Mouse (Mus musculus) midbrain, embryonic 16.5 days (tissue): ENCODE results near the gene Ripor2. TPM values are rescaled to one million over a fixed set of nuclear protein-coding genes. Genes with fewer than 3 reads are reported as not detected.

Experiments
- ATAC-seq: fragments of 200-750 bp; cut with Nextera tagmentation; 2 replicates; pipeline ENCODE4 v1.8.0; 2017; ENCODE audit warnings: moderate TSS enrichment
- H3K27ac ChIP-seq: fragments of 300-500 bp; sonication (generic); 2 replicates; pipeline ENCODE4 v1.5.1; 2014; ENCODE audit warnings: mild to moderate bottlenecking, low read length, mixed read lengths
- H3K27me3 ChIP-seq: fragments of 300-500 bp; sonication (generic); 2 replicates; pipeline ENCODE4 v1.6.1; 2014; ENCODE audit warnings: low read depth, low read length, mixed read lengths; ENCODE audit not compliant: control insufficient read depth, insufficient read depth
- H3K36me3 ChIP-seq: fragments of 300-500 bp; sonication (generic); 2 replicates; pipeline ENCODE4 v1.6.1; 2014; ENCODE audit warnings: mild to moderate bottlenecking, low read length, moderate library complexity, mixed read lengths; ENCODE audit not compliant: control insufficient read depth, insufficient read depth
- H3K4me1 ChIP-seq: fragments of 300-500 bp; sonication (generic); 2 replicates; pipeline ENCODE4 v1.6.1; 2014; ENCODE audit warnings: mild to moderate bottlenecking, low read length, mixed read lengths; ENCODE audit not compliant: control insufficient read depth, insufficient read depth
- H3K4me2 ChIP-seq: fragments of 300-500 bp; sonication (generic); 2 replicates; pipeline ENCODE4 v1.6.1; 2014; ENCODE audit warnings: mild to moderate bottlenecking, low read length, mixed read lengths
- H3K4me3 ChIP-seq: fragments of 300-500 bp; sonication (generic); 2 replicates; pipeline ENCODE4 v1.5.1; 2014; ENCODE audit warnings: low read depth, mild to moderate bottlenecking, low read length, moderate library complexity, mixed read lengths
- H3K9ac ChIP-seq: fragments of 300-500 bp; sonication (generic); 2 replicates; pipeline ENCODE4 v1.6.1; 2014; ENCODE audit warnings: low read depth, low read length, mixed read lengths
- H3K9me3 ChIP-seq: fragments of 300-500 bp; sonication (generic); replicated peaks from 2 replicates; pipeline ENCODE4 v1.6.1; 2014; ENCODE audit warnings: mild to moderate bottlenecking, low read length, mixed read lengths; ENCODE audit not compliant: control insufficient read depth, poor library complexity, severe bottlenecking
- WGBS: fragments of 180-500 bp; shearing (Covaris S2); extraction: QIAGEN DNeasy Blood & Tissue Kit; methylation state at CpG from one replicate; pipeline ENCODE4 v1.1.7; 2014; 5-methylcytosine and 5-hydroxymethylcytosine counted together
- polyA plus RNA-seq: library from polyadenylated mRNA; unstranded; fragments of >200 nt; fragmentation: Nextera tagmentation; extraction: Ambion mirVana; gene quantifications from 2 replicates; pipeline ENCODE4 v1.2.1, GENCODE M21; 2015

Gene Ripor2
- 31.8 and 33.8 TPM in 2 replicates for polyA plus RNA-seq

GRCm38 (mm10) chr13:24581833-24582232 lies at the start of gene Ripor2:
Gene Ripor2, plus strand, starts transcription at chr13:24582189.
- WGBS, result 55% methylated on average over 10 of the region's 10 CpGs
- H3K4me2 ChIP-seq, result no peak within 1 kb of the TSS

GRCm38 (mm10) chr13:24536531-24537167 lies 45.3 kb upstream of the Ripor2 start:
- no peak overlapping the region for H3K9ac ChIP-seq
- 90% methylated on average over 6 of the region's 6 CpGs for WGBS
- H3K4me3 ChIP-seq, result no peak overlapping the region
- no peak overlapping the region for H3K27ac ChIP-seq
- no peak overlapping the region for H3K4me2 ChIP-seq
- H3K27me3 ChIP-seq, result no peaks in the 10 kb centered on the region
- H3K36me3 ChIP-seq, result no peaks in the 10 kb centered on the region
- H3K9me3 ChIP-seq, result no peaks in the 10 kb centered on the region
- ATAC-seq, result no peak
- no peaks in the 10 kb centered on the region for H3K4me1 ChIP-seq

More at GRCm38 (mm10) chr13:24581833-24582232, at the start of gene Ripor2:
- Histone ChIP-seq H3K4me1 (peaks cover 6% of the 10 kb centered on the region), H3K9ac (no peak within 1 kb of the TSS), H3K36me3 (no peaks in the 10 kb centered on the region), H3K27me3 (no peaks in the 10 kb centered on the region), H3K9me3 (no peaks in the 10 kb centered on the region), H3K27ac (no peak within 1 kb of the TSS), H3K4me3 (no peak within 1 kb of the TSS)
- ATAC-seq, result no peak

GRCm38 (mm10) chr13:24538012-24538411 lies 44.0 kb upstream of the Ripor2 start:
- no peak overlapping the region for H3K4me3 ChIP-seq
- H3K27ac ChIP-seq, result no peak overlapping the region
- no peaks in the 10 kb centered on the region for H3K9me3 ChIP-seq
- no peak overlapping the region for H3K4me2 ChIP-seq
- H3K9ac ChIP-seq, result no peak overlapping the region
- 89% methylated on average over 2 of the region's 2 CpGs for WGBS
- no peaks in the 10 kb centered on the region for H3K4me1 ChIP-seq
- no peaks in the 10 kb centered on the region for H3K36me3 ChIP-seq
- H3K27me3 ChIP-seq, result no peaks in the 10 kb centered on the region
- no peak for ATAC-seq

- Histone ChIP-seq H3K27me3 (no peaks in the 10 kb centered on the region), H3K9ac (no peak overlapping the region), H3K4me3 (no peak overlapping the region), H3K4me1 (no peaks in the 10 kb centered on the region), H3K9me3 (no peaks in the 10 kb centered on the region), H3K27ac (no peak overlapping the region), H3K4me2 (no peak overlapping the region), H3K36me3 (no peaks in the 10 kb centered on the region)
- ATAC-seq, result no peak
- WGBS, result 81% methylated on average over 5 of the region's 5 CpGs
Observed at GRCm38 (mm10) chr13:24538941-24539340, 43.0 kb upstream of the Ripor2 start.

- Histone ChIP-seq H3K4me1 (no peaks in the 10 kb centered on the region), H3K9me3 (no peaks in the 10 kb centered on the region), H3K4me2 (no peak overlapping the region), H3K9ac (no peak overlapping the region), H3K4me3 (no peak overlapping the region), H3K36me3 (no peaks in the 10 kb centered on the region), H3K27ac (no peak overlapping the region), H3K27me3 (no peaks in the 10 kb centered on the region)
- ATAC-seq, result no peak
- 56% methylated on average over 1 of the region's 1 CpGs for WGBS
Observed at GRCm38 (mm10) chr13:24545677-24546076, 36.3 kb upstream of the Ripor2 start.

- Histone ChIP-seq H3K9ac (no peak overlapping the region), H3K4me1 (peaks cover 11% of the 10 kb centered on the region), H3K36me3 (no peaks in the 10 kb centered on the region), H3K27ac (no peak overlapping the region), H3K4me2 (no peak overlapping the region), H3K4me3 (no peak overlapping the region), H3K27me3 (no peaks in the 10 kb centered on the region), H3K9me3 (no peaks in the 10 kb centered on the region)
- 86% methylated on average over 12 of the region's 12 CpGs for WGBS
- ATAC-seq, result no peak
Observed at GRCm38 (mm10) chr13:24546801-24547459, 35.1 kb upstream of the Ripor2 start.

GRCm38 (mm10) chr13:24548911-24549310 lies 33.1 kb upstream of the Ripor2 start:
- peaks cover 15% of the 10 kb centered on the region for H3K4me1 ChIP-seq
- no peak for ATAC-seq

GRCm38 (mm10) chr13:24551100-24551931 lies 30.7 kb upstream of the Ripor2 start:
- ATAC-seq, result peak; percentile 87
- no peaks in the 10 kb centered on the region for H3K36me3 ChIP-seq
- H3K4me1 ChIP-seq, result peaks cover 15% of the 10 kb centered on the region
- H3K9ac ChIP-seq, result peak overlapping the region; percentile 32; the same call in 1 of the 2 replicates
- peak overlapping the region; percentile 73 for H3K27ac ChIP-seq
- no peaks in the 10 kb centered on the region for H3K27me3 ChIP-seq
- WGBS, result 43% methylated on average over 13 of the region's 14 CpGs
- H3K4me3 ChIP-seq, result no peak overlapping the region
- no peaks in the 10 kb centered on the region for H3K9me3 ChIP-seq
- H3K4me2 ChIP-seq, result peak overlapping the region; percentile 40

More at GRCm38 (mm10) chr13:24548911-24549310, 33.1 kb upstream of the Ripor2 start:
- no peak overlapping the region for H3K9ac ChIP-seq
- H3K27ac ChIP-seq, result no peak overlapping the region
- no peaks in the 10 kb centered on the region for H3K9me3 ChIP-seq
- no peak overlapping the region for H3K4me3 ChIP-seq
- H3K36me3 ChIP-seq, result no peaks in the 10 kb centered on the region
- H3K4me2 ChIP-seq, result no peak overlapping the region
- no peaks in the 10 kb centered on the region for H3K27me3 ChIP-seq
